In the genomic region with DNA sequence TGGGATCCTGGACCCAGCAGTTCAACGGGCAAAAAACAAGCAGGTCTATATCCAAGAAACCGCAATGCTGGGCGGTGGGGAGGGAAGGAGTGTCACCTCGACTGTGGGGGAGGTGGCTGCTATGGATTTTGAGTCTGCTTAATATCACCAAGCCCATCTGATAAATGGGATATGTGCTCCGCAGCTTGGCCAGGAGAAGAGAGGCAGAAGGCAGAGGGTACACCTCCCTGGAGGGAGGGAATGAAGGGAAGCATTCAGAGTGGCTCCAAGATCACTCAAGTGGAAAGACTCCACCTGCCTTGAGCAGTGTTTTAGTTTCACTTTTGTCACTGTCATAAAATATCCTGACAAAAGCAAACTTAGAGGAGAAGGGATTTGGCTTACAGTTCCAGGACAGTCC, we compare ENCODE assay signal across 21 mouse cellular contexts. TPM values are rescaled to one million over a fixed set of nuclear protein-coding genes. Genes with fewer than 3 reads are reported as not detected.
DNase-seq lines count a peak whose midpoint lies in the region; ATAC-seq and TF ChIP-seq lines count a peak whose summit lies in the region.
"Had no signal": no experiment of that assay in that cellular context is flagged by ENCODE, and none has a peak within 500 bp of the region (broad histone marks: within the 10 kb centered on the region; RNA-seq: fewer than 3 reads in every experiment).

No protein-coding gene starts in this region.

- intact Hi-C loops in heart, postnatal 14 days (cut with DNase I) = no loop called here

- ATAC-seq in kidney, embryonic 16.5 days (ENCODE audit: low FRiP score, low TSS enrichment) = 0 out of 2 replicates have a peak, but pooled peaks have one; percentile 42
- ATAC-seq: CD4-positive, CD25-positive, alpha-beta regulatory T cell, adult 4 months; forebrain, embryonic 13.5 days; forebrain, postnatal 0 days; hindbrain, postnatal 0 days had no signal

- no peak for TF ChIP-seq POLR2A in cerebellum, adult 2 months (IDR thresholded peaks at IDR 0.05; ENCODE audit: borderline replicate concordance, insufficient read depth, low read length)

- H3K4me2 ChIP-seq in kidney, embryonic 16.5 days (replicated peaks; ENCODE audit: low read depth, low read length) = no peak overlapping the region
- H3K4me2 ChIP-seq: forebrain, embryonic 13.5 days; heart, embryonic 13.5 days; hindbrain, embryonic 12.5 days had no signal

- H3K4me3 ChIP-seq in cerebellum, adult 2 months (replicated peaks; ENCODE audit: insufficient read depth, low read depth, low read length) = no peak overlapping the region
- H3K4me3 ChIP-seq in kidney, embryonic 16.5 days (ENCODE audit: low read length) = no peak overlapping the region
- H3K4me3 ChIP-seq: embryonic facial prominence, embryonic 10.5 days; forebrain, embryonic 13.5 days; heart, embryonic 13.5 days; hindbrain, embryonic 12.5 days had no signal

- no peak overlapping the region for H3K9ac ChIP-seq in kidney, embryonic 16.5 days (replicated peaks; ENCODE audit: low read length)
- H3K9ac ChIP-seq: forebrain, embryonic 13.5 days; forebrain, postnatal 0 days; heart, embryonic 13.5 days; hindbrain, embryonic 12.5 days had no signal

- no peak overlapping the region for H3K27ac ChIP-seq in cerebellum, adult 2 months (ENCODE audit: insufficient read depth, low read length)
- H3K27ac ChIP-seq in kidney, embryonic 16.5 days (ENCODE audit: low read length) = no peak overlapping the region
- H3K27ac ChIP-seq: embryonic facial prominence, embryonic 10.5 days; forebrain, embryonic 13.5 days; heart, embryonic 13.5 days; hindbrain, embryonic 12.5 days; hindbrain, postnatal 0 days; kidney, postnatal 0 days had no signal

- TF ChIP-seq CTCF in cerebellum, adult 2 months (IDR thresholded peaks at IDR 0.05; ENCODE audit: borderline replicate concordance, insufficient read depth, low read depth, low read length) = no peak

- 25% methylated on average over 5 of the region's 5 CpGs for WGBS in cerebellum, adult 2 months
- whole genome bisulfite sequencing in kidney, embryonic 16.5 days = 45% methylated on average over 5 of the region's 5 CpGs

- no peaks in the 10 kb centered on the region for H3K36me3 ChIP-seq in kidney, embryonic 16.5 days (ENCODE audit: insufficient read depth, low read length)
- H3K36me3 ChIP-seq: embryonic facial prominence, embryonic 10.5 days; heart, embryonic 13.5 days; hindbrain, embryonic 12.5 days had no signal

- H3K9me3 ChIP-seq in kidney, embryonic 16.5 days (ENCODE audit: low read length) = no peaks in the 10 kb centered on the region
- H3K9me3 ChIP-seq: embryonic facial prominence, embryonic 10.5 days; forebrain, embryonic 13.5 days; hindbrain, embryonic 12.5 days had no signal

- peak; percentile 15 to 24 for DNase-seq in cerebellum, adult 2 months
- no peak for DNase-seq in cerebellum, adult 11 months
- DNase-seq in cerebellum, postnatal 14 days = peak; percentile 17 to 38
- DNase-seq in cerebellum, adult 11-12 months = no peak
- no peak for DNase-seq in kidney, postnatal 25 days
- no peak for DNase-seq in heart, postnatal 14 days
- DNase-seq: adrenal gland, adult 2 months; adrenal gland, postnatal 25 days; B cell, adult 2 months; forebrain, postnatal 0 days; gastrocnemius, postnatal 14 days; heart, postnatal 4 days; kidney, adult 2 months had no signal

- no peaks in the 10 kb centered on the region; the same call in 1 of the 2 replicates for H3K27me3 ChIP-seq in cerebellum, adult 2 months (ENCODE audit: control insufficient read depth, insufficient read depth, low read length)
- no peaks in the 10 kb centered on the region for H3K27me3 ChIP-seq in kidney, embryonic 16.5 days (ENCODE audit: insufficient read depth, low read length)
- H3K27me3 ChIP-seq: forebrain, embryonic 13.5 days; heart, embryonic 13.5 days; hindbrain, embryonic 12.5 days had no signal

- H3K4me1 ChIP-seq in cerebellum, adult 2 months (ENCODE audit: control insufficient read depth, insufficient read depth, low read length) = 0 out of 2 replicates have a peak, but pooled peaks cover 2% of the 10 kb centered on the region
- H3K4me1 ChIP-seq in kidney, embryonic 16.5 days (ENCODE audit: insufficient read depth, low read length) = no peaks in the 10 kb centered on the region
- H3K4me1 ChIP-seq: embryonic facial prominence, embryonic 10.5 days; forebrain, embryonic 13.5 days; heart, embryonic 13.5 days; hindbrain, embryonic 12.5 days had no signal

RNA-seq across cellular contexts. Expression of gene Adam12, which starts 41.0 kb away (rescaled TPM):
- polyA plus RNA-seq in cerebellum, adult 2 months (2012; rRNA removed) = 1.4 and 1.7 TPM in 2 replicates
- polyA plus RNA-seq in kidney, embryonic 16.5 days (2015; fragmentation: Nextera tagmentation; extraction: Ambion mirVana) = 4.5 and 5.2 TPM in 2 replicates
- 1 to 10 TPM; 4.5 to 6.2 TPM for total RNA-seq in heart, postnatal 14 days (2021)

Comparison
In these comparisons a context has a peak if more than half of its experiments do, and no peak if none do; other contexts are left out.
1. DNase-seq: peak in cerebellum, adult 2 months (2 of 2) and cerebellum, postnatal 14 days (2 of 2); none in cerebellum, adult 11 months (single experiment), cerebellum, adult 11-12 months (single experiment), kidney, postnatal 25 days (0 of 2) and heart, postnatal 14 days (0 of 2).